Mouse (Mus musculus) liver, embryonic 15.5 days (tissue): ENCODE measurements at regions not wholly inside any gene's neighbourhood (a gene's known extent, or its start where the extent isn't known, plus 50 kb on each side); places are given as distances from the start of the nearest gene placed in this dataset.

ENCODE experiments used
- ATAC-seq: fragments of 200-750 bp; cut with Nextera tagmentation; 2 replicates; pipeline ENCODE4 v1.8.0; 2017; ENCODE audit warnings: moderate number of reproducible peaks, mild to moderate bottlenecking, moderate library complexity; ENCODE audit not compliant: insufficient read depth
- H3K27ac ChIP-seq: fragments of 300-500 bp; sonication (generic); replicated peaks from 2 replicates; pipeline ENCODE4 v1.5.1; 2015; ENCODE audit warnings: mild to moderate bottlenecking, inconsistent platforms
- H3K27me3 ChIP-seq: fragments of 300-500 bp; sonication (generic); 2 replicates; pipeline ENCODE4 v1.6.1; 2015; ENCODE audit warnings: mild to moderate bottlenecking, inconsistent platforms
- H3K36me3 ChIP-seq: fragments of 300-500 bp; sonication (generic); replicated peaks from 2 replicates; pipeline ENCODE4 v1.6.1; 2015; ENCODE audit warnings: moderate library complexity, mild to moderate bottlenecking, inconsistent platforms
- H3K4me1 ChIP-seq: fragments of 300-500 bp; sonication (generic); replicated peaks from 2 replicates; pipeline ENCODE4 v1.6.1; 2015; ENCODE audit warnings: inconsistent platforms
- H3K4me2 ChIP-seq: fragments of 300-500 bp; sonication (generic); 2 replicates; pipeline ENCODE4 v1.6.1; 2015; ENCODE audit warnings: moderate library complexity, mild to moderate bottlenecking, inconsistent platforms
- H3K4me3 ChIP-seq: fragments of 300-500 bp; sonication (generic); replicated peaks from 2 replicates; pipeline ENCODE4 v1.5.1; 2015; ENCODE audit warnings: mild to moderate bottlenecking, inconsistent platforms
- H3K9ac ChIP-seq: fragments of 300-500 bp; sonication (generic); 2 replicates; pipeline ENCODE4 v1.6.1; 2015; ENCODE audit warnings: moderate library complexity, mild to moderate bottlenecking, inconsistent platforms
- H3K9me3 ChIP-seq: fragments of 300-500 bp; sonication (generic); replicated peaks from 2 replicates; pipeline ENCODE4 v1.6.1; 2016; ENCODE audit warnings: inconsistent platforms
- whole genome bisulfite sequencing: fragments of 180-500 bp; shearing (Covaris S2); methylation state at CpG from one replicate; pipeline ENCODE4 v1.1.7; 2015; ENCODE audit warnings: mixed read lengths; ENCODE audit not compliant: insufficient replicate concordance; 5-methylcytosine and 5-hydroxymethylcytosine counted together

DNA sequence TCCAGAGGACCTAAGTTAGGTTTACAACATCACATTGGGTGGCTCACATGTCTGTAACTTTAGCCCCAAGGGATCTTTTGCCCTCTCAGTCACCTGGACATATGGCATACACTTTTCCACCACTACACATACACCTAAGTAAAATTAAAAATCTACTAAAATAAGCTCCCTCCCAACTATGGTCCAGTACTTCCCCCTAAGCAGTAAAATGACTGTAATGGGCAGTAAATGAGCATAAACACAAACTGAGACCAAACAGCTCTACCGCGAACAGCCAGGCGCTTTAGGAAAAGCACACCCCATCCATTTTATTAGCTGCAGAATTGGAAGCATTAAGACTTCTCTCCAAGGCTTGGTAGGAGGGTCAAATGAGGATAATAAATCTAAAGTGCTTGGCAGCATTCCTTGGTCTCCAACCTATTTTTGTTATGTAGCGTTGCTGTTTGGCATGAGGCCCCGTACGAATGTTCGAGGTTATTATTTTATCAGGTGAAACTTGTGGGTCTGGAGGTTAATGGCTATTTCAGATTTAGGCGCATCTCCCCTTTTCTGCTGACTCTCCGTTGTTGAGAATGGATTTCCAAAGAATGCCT, 157.5 kb upstream of the Eif4g2 start:
- H3K36me3 ChIP-seq = no peaks in the 10 kb centered on the region
- 73% methylated on average over 9 of the region's 9 CpGs for WGBS
- H3K4me2 ChIP-seq = no peak overlapping the region
- 0 out of 2 replicates have a peak, but pooled peaks cover 4% of the 10 kb centered on the region for H3K27me3 ChIP-seq
- H3K4me3 ChIP-seq = no peak overlapping the region
- ATAC-seq = no peak
- H3K4me1 ChIP-seq = no peaks in the 10 kb centered on the region
- H3K27ac ChIP-seq = no peak overlapping the region
- H3K9me3 ChIP-seq = no peaks in the 10 kb centered on the region
- H3K9ac ChIP-seq = no peak overlapping the region

DNA sequence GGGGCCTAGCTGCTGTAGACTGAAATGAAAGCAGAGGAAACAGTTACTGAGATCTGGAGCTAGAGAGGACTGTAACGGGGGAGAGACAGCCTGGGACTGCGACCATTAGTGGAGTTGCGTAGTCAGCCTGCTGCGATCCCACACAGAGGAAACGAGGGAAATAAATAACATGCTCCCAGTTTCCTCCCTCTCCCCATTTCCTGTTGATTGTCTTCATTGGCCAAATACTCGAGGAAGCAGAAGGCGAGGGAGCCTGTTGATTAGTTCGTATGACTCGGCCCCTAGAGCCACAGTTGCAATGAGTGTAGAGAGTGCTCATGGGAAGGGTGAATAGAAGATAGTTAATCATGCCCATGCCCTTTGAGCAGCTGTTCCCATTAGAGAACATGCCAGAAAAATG, 155.0 kb upstream of the Eif4g2 start:
- ATAC-seq = peak; percentile 63; the same call in 1 of the 2 replicates
- no peak overlapping the region for H3K4me3 ChIP-seq
- no peaks in the 10 kb centered on the region for H3K36me3 ChIP-seq
- H3K27ac ChIP-seq = no peak overlapping the region
- no peaks in the 10 kb centered on the region for H3K9me3 ChIP-seq
- H3K9ac ChIP-seq = no peak overlapping the region
- 0 out of 2 replicates have a peak, but pooled peaks cover 4% of the 10 kb centered on the region for H3K27me3 ChIP-seq
- no peak overlapping the region for H3K4me2 ChIP-seq
- 27% methylated on average over 9 of the region's 9 CpGs for WGBS
- H3K4me1 ChIP-seq = no peaks in the 10 kb centered on the region

DNA sequence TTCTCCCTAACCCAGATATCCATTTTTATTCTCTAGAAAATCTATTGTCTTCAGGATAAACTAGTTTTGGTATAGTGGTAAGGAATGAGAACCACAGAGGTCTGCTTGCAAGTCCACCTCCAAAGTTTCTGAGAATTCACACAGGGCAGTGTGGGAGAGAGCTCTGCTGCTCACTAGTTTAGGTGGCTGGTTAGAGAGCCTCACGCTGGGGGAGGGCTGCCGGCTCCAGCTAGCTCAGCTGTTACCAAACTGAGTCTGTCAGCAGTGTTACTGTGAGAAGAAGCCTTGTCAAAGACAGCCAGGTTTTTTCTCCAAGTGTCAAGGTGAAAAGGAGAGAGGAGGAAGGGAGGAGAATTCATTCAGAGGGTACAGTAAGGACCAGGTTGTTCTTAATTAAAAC, 147.8 kb upstream of the Eif4g2 start:
- Histone ChIP-seq H3K4me1 (peaks cover 12% of the 10 kb centered on the region; the same call in 1 of the 2 replicates), H3K4me2 (no peak overlapping the region), H3K9ac (no peak overlapping the region), H3K36me3 (no peaks in the 10 kb centered on the region), H3K9me3 (no peaks in the 10 kb centered on the region), H3K27ac (no peak overlapping the region), H3K27me3 (no peaks in the 10 kb centered on the region), H3K4me3 (no peak overlapping the region)
- no peak for ATAC-seq
- 64% methylated on average over 2 of the region's 2 CpGs for WGBS

DNA sequence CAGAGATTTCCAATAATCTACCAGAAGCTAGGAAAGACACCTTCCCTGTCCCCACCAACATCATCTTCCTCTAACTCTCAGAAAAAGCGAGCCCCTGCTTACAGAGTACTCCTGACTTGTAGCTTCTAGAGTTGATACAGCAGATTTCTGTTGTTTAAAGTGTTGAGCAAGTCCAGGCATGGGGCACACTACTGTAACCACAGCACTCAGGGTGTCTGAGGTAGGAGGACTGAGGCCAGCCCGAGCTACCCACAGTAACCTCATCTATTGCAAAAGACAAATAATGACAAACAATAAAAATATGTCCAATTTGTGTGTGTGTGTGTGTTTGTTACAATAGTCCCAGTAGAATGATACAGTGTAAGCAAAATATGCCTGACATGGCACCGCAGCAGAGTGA, 144.3 kb upstream of the Eif4g2 start:
- Histone ChIP-seq H3K4me2 (no peak overlapping the region), H3K4me1 (peaks cover 12% of the 10 kb centered on the region; the same call in 1 of the 2 replicates), H3K36me3 (no peaks in the 10 kb centered on the region), H3K9me3 (no peaks in the 10 kb centered on the region), H3K9ac (no peak overlapping the region), H3K4me3 (no peak overlapping the region), H3K27me3 (no peaks in the 10 kb centered on the region), H3K27ac (no peak overlapping the region)
- 42% methylated on average over 3 of the region's 3 CpGs for WGBS
- peak; percentile 54; the same call in 1 of the 2 replicates for ATAC-seq

DNA sequence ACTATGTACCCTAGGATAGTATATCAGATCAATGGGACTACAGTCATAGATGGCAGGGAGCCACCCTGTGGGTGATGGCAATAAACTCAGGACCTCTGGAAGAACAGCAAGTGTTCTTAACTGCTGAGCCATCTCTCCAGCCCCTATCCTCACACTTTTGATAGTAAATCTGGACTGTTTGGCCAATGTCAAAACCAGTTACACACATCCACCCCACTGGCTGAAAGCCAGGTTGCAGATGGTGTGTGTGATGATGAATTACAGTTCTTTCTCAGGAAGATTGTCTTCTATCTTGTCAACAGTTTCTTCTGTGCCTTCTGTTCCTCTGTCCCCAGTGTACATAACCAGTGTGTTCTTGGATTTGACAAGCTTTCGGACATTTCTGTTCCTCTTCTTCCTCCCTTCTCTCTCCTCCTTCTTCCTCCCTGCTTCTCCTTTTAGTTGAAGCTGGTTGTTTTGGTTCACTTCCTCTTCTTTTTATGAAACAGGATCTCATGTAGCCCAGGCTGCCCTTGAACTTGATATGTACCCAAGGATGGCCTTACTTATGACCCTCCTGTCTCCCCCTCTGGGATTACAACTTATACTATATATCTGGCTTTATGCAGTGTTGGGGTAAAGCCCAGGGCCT, 143.3 kb upstream of the Eif4g2 start:
- WGBS = 36% methylated on average over 1 of the region's 1 CpGs
- no peak for ATAC-seq
- Histone ChIP-seq H3K9me3 (no peaks in the 10 kb centered on the region), H3K4me2 (no peak overlapping the region), H3K36me3 (no peaks in the 10 kb centered on the region), H3K4me3 (no peak overlapping the region), H3K4me1 (peaks cover 12% of the 10 kb centered on the region; the same call in 1 of the 2 replicates), H3K27me3 (no peaks in the 10 kb centered on the region), H3K27ac (no peak overlapping the region), H3K9ac (no peak overlapping the region)

DNA sequence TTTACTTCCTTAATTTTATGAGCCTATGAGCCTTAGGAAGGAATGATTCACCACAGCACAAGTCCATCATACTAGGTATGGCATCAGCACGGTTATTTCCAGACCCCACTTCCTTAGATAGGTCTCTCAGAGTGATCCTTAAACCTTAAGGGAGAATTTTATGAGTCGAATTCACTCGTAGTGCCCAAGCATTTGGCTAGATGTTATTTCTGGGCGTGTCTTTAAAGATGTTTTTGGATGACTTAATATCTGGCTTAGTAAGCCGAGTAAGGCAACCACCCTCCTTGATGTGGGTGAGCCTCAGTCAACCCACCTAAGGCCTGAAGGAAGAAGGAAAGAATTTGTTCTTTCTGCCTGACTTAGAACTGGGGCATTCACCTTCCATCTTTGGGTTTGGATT, 132.8 kb upstream of the Eif4g2 start:
- no peak overlapping the region for H3K27ac ChIP-seq
- 56% methylated on average over 5 of the region's 5 CpGs for WGBS
- H3K4me1 ChIP-seq = 0 out of 2 replicates have a peak, but pooled peaks cover 2% of the 10 kb centered on the region
- H3K9me3 ChIP-seq = no peaks in the 10 kb centered on the region
- no peak overlapping the region for H3K9ac ChIP-seq
- H3K27me3 ChIP-seq = no peaks in the 10 kb centered on the region
- no peaks in the 10 kb centered on the region for H3K36me3 ChIP-seq
- H3K4me2 ChIP-seq = no peak overlapping the region
- ATAC-seq = no peak
- no peak overlapping the region for H3K4me3 ChIP-seq

DNA sequence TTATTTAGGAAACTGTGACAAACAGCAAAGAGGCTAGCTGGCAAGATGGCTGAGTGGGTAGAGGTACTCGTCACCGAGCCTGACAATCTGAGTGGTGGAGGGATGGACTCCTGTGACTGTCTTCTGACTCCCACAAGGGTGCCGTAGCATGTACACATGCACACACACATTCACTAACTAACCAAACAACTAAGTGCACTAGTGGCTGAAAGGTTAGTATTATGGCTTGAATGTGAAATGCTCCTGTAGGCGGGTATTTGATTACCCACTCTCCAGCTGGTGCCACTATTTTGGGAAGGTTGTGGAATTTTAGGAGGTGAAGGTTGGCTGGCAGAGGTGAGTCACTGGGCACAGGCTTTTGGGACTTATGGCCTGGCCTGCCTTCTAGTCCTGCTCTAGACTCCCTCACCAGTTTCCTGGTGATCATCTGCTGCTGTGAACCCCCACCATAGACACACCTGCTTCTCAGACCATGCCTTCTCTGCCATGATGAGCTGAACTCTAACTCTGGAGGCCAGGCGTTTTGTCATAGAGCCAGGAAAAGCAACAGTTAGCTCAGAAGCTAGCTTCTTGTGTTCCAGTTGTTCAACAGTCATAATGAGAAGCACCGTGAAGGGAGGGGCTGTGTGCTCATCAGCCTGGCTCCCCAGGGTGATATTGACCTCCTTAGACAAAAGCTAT, 131.5 kb upstream of the Eif4g2 start:
- Histone ChIP-seq H3K36me3 (no peaks in the 10 kb centered on the region), H3K27ac (no peak overlapping the region), H3K4me3 (no peak overlapping the region), H3K4me1 (0 out of 2 replicates have a peak, but pooled peaks cover 2% of the 10 kb centered on the region), H3K27me3 (no peaks in the 10 kb centered on the region), H3K9me3 (no peaks in the 10 kb centered on the region), H3K9ac (no peak overlapping the region), H3K4me2 (no peak overlapping the region)
- ATAC-seq = no peak
- 57% methylated on average over 6 of the region's 6 CpGs for WGBS

DNA sequence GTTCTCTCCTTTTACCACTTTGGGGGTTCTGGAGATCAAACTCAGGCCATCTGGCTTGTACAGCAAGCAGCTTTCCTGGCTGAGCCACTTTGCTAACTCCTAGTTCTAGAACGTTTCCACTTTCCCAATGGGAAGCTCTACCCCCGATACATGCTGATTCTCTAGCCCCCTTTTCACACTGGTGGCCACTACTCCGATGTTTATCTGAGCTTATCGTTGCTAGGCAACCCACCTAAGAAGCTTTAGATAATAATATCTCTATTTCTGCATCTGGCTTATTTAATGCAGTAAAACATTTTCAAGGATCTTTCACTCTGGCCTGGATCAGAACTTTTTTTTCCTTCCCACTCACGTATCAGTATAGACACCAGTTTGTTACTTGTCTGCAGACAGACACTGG, 129.4 kb upstream of the Eif4g2 start:
- H3K4me1 ChIP-seq = 0 out of 2 replicates have a peak, but pooled peaks cover 2% of the 10 kb centered on the region
- no peak for ATAC-seq
- no peaks in the 10 kb centered on the region for H3K36me3 ChIP-seq
- WGBS = 62% methylated on average over 5 of the region's 5 CpGs
- no peak overlapping the region for H3K27ac ChIP-seq
- no peak overlapping the region for H3K4me2 ChIP-seq
- H3K9ac ChIP-seq = no peak overlapping the region
- no peaks in the 10 kb centered on the region for H3K9me3 ChIP-seq
- H3K27me3 ChIP-seq = no peaks in the 10 kb centered on the region
- H3K4me3 ChIP-seq = no peak overlapping the region

DNA sequence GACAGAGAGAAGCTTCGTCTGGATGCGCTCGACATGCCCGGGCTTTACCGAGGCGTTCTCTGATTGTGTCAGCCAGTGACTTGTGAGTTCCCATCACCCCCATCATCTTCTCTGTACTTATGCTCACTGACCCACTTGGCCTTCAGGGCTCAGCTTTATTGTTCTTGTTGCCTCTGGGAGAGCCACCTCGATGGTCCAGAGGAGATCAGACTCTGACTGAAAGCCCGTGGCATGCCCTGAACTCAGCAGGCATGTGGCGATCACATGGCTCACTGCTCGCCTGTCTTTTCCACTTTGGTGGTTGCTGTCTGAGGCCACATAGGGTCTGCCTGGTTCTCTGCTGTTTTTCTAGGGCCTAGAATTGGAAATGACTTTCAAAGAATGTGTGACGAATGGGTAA, 128.8 kb upstream of the Eif4g2 start:
- WGBS = 77% methylated on average over 11 of the region's 11 CpGs
- H3K9ac ChIP-seq = no peak overlapping the region
- no peak overlapping the region for H3K27ac ChIP-seq
- no peak for ATAC-seq
- no peaks in the 10 kb centered on the region for H3K27me3 ChIP-seq
- H3K4me1 ChIP-seq = 0 out of 2 replicates have a peak, but pooled peaks cover 2% of the 10 kb centered on the region
- no peak overlapping the region for H3K4me3 ChIP-seq
- no peak overlapping the region for H3K4me2 ChIP-seq
- H3K9me3 ChIP-seq = no peaks in the 10 kb centered on the region
- H3K36me3 ChIP-seq = no peaks in the 10 kb centered on the region

DNA sequence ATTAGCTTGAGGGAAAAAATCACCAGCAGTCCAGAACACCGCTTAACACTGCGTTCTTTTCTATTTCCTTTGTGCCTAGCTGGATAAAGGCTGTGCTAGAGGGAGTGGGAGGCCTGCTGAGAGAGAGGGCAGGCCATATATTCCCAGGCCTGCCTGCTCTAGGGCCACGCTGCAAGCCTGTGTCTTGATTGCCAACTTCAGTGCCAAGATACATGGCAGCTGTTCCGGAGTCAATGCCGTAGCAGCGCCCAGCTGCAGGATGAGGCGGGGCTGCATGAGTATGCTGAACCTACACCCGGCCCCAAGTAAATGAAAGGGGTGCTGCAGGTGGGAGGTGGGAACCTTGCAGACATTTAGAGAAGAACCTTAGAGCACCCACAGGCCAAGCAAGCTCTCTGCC, 127.5 kb upstream of the Eif4g2 start:
- Histone ChIP-seq H3K4me2 (no peak overlapping the region), H3K9me3 (no peaks in the 10 kb centered on the region), H3K4me1 (0 out of 2 replicates have a peak, but pooled peaks cover 2% of the 10 kb centered on the region), H3K36me3 (no peaks in the 10 kb centered on the region), H3K27ac (no peak overlapping the region), H3K4me3 (no peak overlapping the region), H3K27me3 (no peaks in the 10 kb centered on the region), H3K9ac (no peak overlapping the region)
- 71% methylated on average over 8 of the region's 8 CpGs for WGBS
- ATAC-seq = no peak

DNA sequence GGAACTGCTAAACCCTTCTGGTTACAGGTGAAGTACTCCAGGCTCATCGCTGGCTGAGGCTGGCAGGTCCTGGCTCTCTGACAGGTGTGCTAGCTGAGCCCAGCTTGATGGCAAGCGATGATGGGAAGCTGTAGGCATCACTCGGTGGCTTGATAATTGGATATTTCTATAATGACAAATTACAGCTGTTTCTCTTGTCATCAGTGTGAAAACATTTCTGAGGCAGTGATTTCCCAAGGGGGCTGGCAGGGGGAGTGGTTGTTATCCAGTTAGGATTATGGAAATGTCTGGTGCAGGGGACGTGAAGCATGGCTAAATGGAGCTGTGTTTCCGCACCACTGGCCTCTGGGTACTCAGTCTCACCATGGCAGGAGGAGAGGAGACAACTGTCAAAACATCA, 123.0 kb upstream of the Eif4g2 start:
- Histone ChIP-seq H3K4me3 (no peak overlapping the region), H3K27me3 (no peaks in the 10 kb centered on the region), H3K27ac (no peak overlapping the region), H3K36me3 (no peaks in the 10 kb centered on the region), H3K4me1 (no peaks in the 10 kb centered on the region), H3K9me3 (no peaks in the 10 kb centered on the region), H3K4me2 (no peak overlapping the region), H3K9ac (no peak overlapping the region)
- no peak for ATAC-seq
- WGBS = 66% methylated on average over 5 of the region's 5 CpGs
